Mouse (Mus musculus): ENCODE data around the gene Mtrex.

Gene Mtrex

DNA sequence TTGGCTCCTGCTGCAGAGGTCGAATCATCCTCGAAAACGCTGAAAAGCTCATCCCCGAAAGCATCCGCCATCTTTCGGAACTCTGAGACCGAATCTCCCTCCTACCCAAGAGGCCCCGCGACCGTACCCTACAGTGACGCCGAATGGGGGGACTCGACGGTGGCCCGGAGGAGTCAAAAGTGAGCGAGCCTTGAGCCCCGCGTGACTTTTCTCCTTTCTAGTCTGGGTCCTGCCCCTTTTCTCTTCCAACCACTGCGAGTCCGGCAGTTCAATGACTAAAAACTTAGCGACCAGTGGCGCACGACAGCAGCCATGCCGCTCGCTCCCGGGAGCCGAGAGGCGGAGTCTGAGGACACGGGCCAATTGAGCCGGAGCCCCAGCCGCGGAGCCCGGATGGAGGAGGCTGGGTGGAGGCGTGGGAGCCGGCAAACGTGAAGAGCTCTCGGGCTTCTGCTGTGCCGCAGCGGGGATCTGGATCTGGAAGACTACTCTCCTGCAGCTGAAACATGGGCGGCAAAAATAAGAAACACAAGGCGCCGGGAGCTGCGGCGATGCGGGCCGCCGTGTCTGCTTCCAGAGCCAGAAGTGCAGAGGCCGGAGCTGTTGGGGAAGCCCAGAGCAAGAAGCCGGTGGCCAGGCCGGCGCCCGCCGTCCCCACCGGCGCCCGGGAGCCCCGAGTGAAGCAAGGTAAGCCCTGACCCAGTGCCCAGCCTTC, at the start of gene Mtrex, which contains the start of gene Dhx29:
Gene Mtrex (minus strand): TSS at position 112 of the 715 bp plus-strand sequence.
Gene Dhx29 (plus strand): TSS at position 168 of the 715 bp plus-strand sequence.
- peak; percentile 99 for DNase-seq (ENCODE audit: low read depth)

DNA sequence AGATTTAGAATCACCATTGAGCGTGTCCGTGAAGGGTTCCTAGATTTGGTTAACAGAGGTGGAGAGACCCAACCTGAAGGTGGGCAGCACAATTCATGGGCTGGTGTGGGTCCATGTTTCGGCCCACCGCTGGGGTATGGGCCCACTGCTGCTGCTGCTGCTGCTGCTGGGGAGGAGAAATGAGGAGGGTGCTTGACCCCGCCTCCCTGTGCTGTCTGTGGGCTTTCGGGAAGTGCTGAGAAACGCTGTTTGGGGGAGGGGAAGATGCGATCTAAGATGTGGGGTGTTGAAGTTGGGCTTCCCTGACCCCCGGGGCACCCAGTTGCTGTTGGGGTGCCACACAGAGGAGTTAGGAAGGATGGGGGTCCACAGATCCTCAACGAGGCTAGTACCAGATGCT, 49.5 kb upstream of the Mtrex start:
- DNase-seq (ENCODE audit: low read depth): no peak

DNA sequence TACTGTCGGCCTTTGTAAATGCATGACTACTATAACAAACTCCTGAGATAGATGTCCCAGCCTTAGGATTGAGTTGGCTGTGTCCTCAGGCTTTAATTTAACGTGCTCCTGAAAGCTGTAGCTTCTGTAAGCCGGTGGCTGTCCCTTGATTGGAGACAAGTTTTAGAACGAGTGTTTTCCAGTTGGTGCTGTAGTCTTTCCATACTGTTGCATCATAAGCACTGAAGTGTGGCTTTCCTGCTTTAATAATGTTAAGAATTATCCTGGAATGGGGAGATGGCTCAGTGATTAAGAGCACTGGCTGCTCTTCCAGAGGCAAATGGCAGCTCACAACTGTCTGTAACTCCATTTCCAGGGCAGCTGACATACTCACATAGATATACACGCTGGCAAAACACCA, 40.1 kb upstream of the Mtrex start:
- no peak for DNase-seq (ENCODE audit: low read depth)

DNA sequence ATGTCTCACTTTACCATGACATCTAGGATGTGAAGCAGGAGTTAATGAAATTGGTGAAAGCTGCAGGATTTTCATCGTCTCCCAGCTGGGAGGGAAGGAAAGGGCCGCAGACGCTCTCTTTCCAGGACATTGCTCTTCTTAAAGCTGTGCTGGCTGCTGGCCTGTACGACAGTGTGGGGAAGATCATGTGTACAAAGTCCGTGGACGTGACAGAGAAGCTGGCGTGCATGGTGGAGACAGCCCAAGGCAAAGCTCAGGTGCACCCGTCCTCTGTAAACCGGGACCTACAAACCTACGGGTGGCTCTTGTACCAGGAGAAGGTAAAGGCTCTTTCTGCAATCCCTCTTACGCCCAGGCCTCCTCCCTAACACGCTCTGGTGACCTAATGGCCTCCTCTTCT, 37.2 kb upstream of the Mtrex start:
- no peak for DNase-seq (ENCODE audit: low read depth)

DNA sequence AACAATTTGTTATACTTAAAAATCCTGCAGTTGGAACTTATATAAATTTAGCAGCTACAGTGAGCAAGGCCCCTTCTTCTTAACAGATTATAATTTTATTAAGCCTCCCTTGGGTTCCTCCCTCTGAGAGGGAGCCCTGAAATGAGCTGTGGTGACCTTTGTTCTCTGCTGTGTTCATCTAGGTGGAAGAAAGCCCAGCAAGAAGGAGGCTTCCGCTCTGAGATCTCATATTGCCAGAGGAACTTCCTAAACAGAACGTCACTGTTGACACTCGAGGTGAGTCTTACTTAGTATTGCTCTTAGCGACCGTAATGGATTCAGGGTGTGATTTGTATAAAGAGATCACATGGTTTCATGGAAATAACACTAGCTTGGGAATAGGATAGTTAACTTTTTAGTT, 35.9 kb upstream of the Mtrex start:
- DNase-seq (ENCODE audit: low read depth): no peak

DNA sequence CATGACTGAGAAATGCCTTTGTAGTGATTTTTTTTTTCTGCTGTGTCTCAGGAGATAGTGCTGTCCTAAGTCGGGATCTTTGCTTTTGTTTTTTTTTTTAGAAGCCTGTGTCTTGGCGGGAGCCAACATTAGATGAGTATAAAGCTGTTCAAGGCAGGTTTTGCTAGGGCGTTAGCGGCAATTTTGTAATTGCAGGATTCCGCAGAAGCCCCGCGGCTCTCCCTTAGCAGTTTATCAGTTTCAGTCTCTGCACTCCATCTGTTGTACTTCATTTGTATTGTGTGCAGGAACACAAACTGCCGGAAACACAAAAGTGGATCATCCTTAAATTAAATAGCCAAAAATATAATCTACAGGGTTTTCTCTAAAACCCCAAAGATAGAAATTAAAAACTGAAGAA, 26.9 kb upstream of the Mtrex start:
- DNase-seq (ENCODE audit: low read depth): no peak

DNA sequence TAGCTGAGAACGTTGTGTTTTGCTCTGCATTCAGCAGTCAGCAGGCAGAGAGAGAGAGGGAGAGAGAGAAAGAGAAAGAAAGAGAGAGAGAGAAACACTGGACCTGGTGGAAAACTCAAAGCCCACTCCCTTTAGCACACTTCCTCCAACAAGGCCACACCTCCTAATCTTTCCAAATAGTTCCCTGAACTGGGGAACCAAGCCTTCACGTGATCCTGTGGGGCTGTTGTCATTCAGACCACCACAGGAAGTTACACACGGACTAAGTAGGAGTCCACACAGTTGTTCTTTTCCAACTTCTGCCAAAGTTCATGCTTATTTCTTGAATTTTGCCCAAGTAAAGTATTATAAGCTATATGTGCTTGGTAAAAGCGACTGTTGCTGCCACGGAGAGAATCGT, 18.7 kb upstream of the Mtrex start:
- DNase-seq (ENCODE audit: low read depth): no peak

DNA sequence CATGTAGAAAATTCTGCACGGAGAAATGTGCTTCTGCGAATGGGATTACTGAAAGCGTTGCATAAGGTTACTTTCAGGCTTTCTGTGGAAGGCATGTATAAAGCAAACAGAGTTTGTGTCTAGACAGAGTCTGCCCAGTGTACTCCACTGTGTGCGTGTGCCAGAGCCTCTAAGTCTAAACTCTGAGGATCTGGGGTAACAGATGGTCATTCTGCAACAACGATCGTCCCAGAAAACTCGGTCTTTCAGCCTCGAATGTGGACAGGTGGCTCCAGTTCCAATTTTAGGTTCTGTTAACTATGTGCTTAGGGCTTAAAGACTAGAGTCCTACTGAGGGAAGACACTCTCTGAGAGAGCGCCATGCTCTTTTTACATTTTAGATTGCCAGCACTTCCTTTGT, 18.1 kb upstream of the Mtrex start:
- DNase-seq (ENCODE audit: low read depth): no peak

DNA sequence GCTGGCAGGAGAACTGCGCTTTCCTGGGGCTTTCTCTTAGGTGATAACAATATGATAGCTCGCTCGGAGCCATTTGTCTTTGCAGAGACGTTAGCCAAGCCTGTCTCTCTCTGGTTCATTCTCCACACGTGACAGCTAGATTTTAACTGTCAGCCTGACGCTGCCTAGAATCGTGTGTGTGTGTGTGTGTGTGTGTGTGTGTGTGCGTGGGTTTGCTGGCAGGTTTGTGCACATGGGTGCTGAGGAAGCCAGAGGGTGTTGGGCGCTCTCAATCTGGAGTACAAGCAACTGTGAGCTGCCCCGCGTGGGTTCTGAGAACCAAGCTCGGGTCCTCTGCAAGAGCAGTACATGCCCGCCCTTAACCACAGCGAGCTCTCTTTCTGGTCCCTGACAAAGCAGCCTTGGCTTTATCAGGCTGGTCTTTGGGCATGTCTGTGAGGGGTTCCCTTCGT, 14.7 kb upstream of the Mtrex start:
- no peak for DNase-seq (ENCODE audit: low read depth)

DNA sequence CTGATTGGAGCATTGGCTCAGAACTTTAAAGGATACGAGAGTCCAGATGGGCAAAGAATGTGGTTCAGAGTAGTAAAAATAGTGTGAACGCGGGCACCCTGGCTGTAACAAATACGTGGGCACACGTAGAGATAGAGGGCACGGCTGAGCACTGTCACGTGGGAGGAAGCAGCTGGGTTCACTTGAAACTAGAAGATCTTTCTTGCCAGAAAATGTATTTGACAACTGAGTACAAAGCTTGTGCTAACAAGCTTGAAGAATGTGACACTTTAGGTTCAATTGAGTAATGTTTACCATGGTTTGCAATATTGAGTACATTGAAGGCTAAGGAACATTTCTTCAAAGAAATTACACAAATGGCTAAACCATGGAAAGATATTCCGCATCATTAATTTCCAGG, 10.9 kb upstream of the Mtrex start:
- DNase-seq (ENCODE audit: low read depth): no peak

DNA sequence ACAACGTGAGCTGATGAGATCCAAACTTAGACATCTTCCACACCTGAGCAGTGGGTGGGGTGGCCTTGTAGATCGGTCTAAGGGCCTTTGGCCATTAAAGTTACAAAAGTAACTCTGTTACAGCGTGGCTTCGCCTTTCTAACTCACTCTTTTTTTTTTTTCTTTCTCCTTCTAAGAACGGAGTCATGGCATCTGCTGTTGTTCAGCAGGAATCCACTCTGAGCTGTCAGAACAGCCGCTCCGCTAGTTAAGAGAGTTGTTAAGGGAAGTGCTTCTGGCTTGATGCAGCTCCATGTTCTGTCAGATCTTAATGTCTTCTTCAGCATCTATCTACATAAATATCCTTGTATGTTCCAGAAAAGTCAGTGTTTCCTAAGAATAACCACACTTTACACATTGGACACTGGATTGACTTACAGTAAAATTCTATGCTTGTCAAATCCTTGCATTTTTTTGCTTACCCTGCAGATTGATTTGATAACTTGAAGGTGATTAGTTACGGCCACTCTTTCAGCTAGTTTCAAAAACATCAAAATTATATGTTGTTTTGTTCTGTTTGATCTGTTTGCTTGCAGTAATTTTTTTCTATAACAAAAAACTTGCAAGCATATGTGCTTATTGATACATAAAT, 955 bp upstream of the Mtrex start:
- DNase-seq (ENCODE audit: low read depth): no peak

DNA sequence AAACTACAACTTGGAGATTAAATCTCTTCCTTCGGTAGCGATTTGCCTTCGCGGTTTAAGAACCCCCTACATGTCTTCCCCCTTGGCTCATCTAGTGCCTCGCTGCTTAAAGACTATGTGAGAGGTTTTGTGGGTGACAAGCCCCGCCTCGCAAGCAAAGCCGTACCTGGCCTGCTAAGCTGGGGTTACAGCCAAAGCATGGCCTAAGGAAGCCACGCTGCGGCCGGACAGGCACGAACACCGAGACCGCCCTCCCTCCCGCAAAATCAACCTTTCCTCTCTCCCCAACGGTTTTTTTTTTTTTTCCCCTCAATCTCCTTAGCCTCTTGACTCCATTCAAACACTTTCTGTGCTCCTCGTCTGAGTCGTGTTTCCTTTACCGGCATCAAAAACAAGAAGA, 402 bp downstream of the Mtrex start:
- DNase-seq (ENCODE audit: low read depth): no peak

DNA sequence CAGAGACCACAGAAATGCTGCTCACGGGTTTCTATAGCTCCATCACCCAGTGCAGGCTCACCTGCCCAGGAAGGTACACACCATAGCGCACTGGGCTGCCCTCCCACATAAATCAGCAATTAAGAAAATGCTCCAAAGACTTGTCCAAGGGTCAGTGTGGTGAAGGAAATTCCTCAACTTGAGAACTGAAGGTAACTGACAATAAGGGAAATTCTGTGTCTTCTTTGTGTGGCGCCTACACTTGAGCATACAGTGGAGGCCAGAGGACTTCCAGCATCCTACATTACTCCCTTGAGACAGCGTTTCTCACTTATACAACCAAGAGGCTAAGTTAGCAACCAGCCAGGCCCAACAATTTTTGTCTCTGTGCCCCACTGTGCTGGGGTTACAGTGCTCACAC, 1.2 kb downstream of the Mtrex start:
- no peak for DNase-seq (ENCODE audit: low read depth)

DNA sequence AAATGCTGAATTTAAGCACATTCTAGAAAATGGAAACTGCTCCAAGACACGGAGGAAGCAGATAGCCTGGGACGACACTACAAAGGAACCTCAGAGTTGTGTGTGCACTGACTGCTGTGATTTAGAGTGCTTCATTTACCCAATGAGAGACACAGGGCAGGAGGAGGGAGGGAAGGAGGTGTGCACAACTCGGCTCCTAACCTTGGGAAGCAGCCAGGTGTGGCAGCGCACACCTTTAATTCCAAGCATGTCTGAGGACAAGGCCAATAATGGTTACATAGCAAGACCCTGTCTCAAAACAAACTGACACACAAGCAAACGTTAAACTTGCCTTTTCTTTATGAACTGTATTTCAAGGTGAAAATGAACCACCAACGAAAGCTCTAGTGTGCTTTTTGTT, 1.9 kb downstream of the Mtrex start:
- DNase-seq (ENCODE audit: low read depth): no peak

DNA sequence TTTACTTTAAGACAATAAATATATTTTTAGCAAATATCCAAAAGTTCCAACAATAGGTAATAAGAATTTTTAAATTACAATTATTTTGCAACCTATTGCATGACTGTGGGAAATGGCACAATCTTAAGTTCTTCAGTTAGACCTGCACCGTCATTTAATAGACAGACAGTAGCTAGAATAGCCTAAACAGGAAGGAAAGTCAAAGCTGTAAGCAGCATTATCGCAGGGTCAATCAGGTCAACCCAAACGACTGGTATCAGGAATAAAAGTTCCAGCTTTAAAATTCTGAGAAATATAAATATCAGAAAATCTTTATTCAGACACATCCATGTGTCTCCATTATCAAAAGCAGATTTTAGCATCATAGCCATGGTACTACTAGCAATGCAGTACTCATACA, 6.3 kb downstream of the Mtrex start:
- DNase-seq (ENCODE audit: low read depth): no peak

DNA sequence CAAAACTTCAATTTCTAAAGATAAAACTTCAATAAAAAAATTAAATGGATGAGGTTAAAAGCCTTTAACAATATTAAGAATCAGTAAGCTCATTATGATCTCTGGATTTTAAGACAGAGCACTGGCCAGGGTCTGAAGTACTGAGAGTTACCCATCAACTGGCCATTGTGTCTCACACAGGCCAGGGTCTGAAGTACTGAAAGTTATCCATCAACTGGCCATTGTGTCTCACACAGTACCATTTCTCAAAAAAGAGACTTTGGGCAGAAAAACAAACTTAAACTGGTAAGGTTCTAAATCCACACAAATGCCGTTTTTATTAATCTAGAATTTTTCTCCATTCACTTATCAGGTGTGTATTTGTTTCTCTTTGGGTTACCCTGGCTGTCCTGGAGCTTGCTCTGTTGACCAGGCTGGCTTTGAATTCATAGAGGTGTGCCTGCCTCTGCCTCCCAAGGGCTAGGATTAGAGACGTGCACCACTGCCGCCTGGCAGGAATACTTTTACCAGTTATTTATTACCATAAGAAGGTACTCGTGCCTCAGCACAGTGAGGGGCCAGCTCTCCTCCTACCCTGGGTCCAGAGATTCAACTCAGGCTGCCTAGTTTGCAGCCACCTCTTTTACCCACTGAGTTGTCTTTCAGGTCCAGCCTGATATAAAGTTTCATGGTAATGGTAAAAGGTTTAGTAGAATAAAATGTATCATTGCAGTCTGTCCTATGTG, 7.9 kb downstream of the Mtrex start:
- DNase-seq (ENCODE audit: low read depth): no peak

DNA sequence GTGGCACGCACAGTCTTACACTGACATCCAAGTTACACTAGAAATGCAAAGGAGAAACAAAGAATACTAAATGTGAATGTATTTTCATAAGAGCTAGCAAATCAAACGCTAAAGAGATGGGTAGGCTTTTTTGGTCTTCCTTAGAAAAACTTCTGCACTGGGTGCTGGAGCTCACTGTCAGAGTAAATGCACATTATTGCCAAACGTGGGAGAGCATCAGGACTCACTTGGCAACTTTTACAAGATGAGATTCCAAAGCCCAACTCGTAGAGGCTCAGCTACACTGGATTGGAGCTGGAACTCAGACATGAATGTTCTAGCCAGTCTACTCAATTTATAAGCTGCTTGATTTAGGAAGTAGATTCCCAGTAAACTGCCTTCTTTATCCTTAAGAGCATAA, 16.8 kb downstream of the Mtrex start:
- no peak for DNase-seq (ENCODE audit: low read depth)

DNA sequence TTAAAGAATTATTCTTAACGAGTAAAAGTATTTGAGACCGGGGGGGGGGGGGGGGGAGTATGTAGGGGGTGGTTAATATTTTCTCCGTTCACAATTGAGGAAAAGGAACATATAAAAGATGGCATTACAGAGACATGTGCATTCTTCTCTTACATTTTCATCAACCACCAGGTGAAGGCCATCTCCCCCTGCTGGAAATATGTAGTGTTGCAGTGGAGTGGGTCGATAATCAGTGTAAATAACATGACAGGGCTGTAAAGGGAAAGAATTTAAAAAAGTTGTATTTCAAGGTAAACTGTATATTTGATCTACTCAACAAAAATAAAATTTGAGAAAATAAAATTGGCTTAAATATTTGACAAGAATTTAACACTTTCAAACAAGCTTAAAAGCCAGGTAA, 17.5 kb downstream of the Mtrex start:
- DNase-seq (ENCODE audit: low read depth): peak; percentile 51

DNA sequence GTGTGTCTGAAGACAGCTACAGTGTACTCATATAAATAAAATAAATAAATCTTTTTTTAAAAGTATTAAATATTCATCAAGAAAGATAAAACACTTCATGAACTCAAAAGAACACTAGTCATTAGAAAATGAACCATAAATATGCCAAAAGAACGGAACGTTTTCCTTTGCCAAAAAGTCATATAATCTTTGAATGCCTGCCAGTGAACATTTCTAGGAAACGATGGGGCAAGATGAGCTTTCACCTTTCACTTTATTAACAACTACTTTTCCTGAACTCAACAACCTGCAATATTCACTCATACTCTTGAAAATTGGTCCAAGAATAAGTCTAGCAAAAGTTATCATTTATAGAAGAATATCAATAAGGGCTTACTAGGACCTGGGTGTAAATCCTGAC, 25.0 kb downstream of the Mtrex start:
- DNase-seq (ENCODE audit: low read depth): no peak

DNA sequence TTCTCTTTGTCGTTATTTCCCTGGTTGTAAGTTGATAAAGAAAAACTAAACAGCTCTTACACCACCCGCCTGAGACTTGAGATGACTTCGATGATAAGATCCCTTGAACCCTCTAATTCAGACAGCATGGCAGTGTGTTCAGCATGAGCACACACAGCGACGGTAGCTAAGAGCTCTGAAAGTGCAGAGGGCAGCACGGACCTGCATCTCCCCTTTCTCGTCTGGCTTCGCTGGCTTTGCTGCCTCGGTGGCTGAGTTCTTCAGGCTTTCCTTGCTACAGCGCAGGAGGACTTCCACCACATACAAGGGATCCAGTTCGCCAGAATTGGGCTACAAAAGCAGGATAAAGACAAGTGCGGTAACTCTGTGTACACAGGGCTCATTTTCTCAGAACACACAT, 40.0 kb downstream of the Mtrex start:
- no peak for DNase-seq (ENCODE audit: low read depth)

DNA sequence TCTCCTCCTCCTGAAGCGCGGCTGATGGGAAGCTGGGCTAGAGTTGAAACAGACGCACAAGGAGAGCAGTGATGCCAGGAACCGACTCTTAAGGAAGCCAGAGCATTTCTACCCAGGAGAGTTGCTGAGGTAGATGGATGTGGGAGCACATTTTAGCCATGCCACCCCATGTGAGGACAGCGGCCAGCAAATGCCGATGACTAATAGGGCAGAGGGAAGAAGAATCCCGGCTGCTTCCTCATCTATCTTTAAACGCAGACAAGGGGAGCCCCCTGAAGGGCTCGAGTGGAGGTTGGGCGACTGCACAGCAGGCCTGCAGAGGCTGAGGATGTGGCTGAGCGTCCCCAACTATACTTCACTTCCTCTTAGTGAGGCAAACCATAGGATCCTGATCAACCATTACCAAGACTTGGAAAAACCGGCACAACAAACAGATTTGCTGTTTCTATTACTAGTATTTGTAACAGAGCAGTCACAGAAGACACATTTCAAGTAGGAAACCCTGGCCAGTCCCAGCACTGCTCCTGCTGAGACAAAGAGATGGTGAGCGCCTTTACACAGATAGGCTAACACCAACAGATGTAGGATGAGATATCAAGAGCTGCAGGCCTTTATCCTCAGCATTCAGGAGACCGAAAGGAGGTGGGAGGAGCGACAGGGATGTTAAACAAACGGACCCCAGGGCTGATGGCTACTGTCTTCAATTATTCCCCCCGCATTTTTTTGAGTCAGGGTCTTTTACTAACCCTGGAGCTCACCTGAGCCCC, 55.5 kb downstream of the Mtrex start:
- DNase-seq (ENCODE audit: low read depth): no peak

DNA sequence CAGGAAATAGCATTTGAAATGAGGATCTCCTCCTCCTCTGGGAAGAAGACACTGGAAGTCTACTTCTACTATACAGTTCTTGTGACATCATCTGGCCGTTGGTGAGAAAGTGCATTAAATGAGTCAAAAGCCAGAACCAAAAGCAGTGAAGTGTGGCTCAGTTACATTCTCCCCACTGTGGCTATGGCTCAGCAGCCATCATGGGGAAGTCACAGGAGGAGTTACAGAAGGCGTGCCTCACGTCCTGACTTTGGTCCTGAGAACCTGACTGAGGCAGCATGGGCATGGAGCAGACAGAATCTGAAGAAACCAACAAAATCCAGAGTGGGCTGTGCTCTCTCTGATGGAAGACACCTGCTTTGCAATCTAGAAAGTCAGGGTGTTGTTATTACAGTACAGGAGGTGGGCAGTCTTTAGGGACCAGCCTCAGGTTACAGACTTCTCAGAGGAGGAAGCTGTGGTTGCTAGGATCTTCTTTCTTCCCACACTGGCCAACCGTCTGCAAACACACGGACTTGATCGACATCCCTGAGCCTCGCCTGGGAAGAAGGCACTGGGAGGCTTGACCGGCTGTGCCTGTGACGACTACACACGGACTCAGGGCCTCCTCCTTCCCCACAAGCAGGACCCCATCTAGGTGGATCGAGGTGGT, 57.0 kb downstream of the Mtrex start:
- DNase-seq (ENCODE audit: low read depth): no peak
